Mouse (Mus musculus): ENCODE data around the gene Acot13. TPM values are rescaled to one million over a fixed set of nuclear protein-coding genes. Genes with fewer than 3 reads are reported as not detected.
"Not testable (repeated sequence)": the region's sequence is repeated elsewhere in the genome, so short reads cannot be mapped to it uniquely, and the experiment has no call there.

Acot13 gene
- total RNA-seq, 2 experiments from 2014 or later, result 49.6 to 58.0 TPM

GRCm38 (mm10) chr13:24791349-24791748, 40.0 kb downstream of the Acot13 start:
- no peak for DNase-seq (ENCODE audit: low spot score in 2 of 2)

GRCm38 (mm10) chr13:24787477-24787876, 43.9 kb downstream of the Acot13 start:
- no peak for DNase-seq (ENCODE audit: low spot score in 2 of 2)

GRCm38 (mm10) chr13:24786014-24786490, 45.3 kb downstream of the Acot13 start:
- no peak for DNase-seq (ENCODE audit: low spot score in 2 of 2)

GRCm38 (mm10) chr13:24781916-24782315, 49.4 kb downstream of the Acot13 start:
- no peak for DNase-seq (ENCODE audit: low spot score in 2 of 2)

- no peak for DNase-seq (ENCODE audit: low spot score in 2 of 2)
Measured at GRCm38 (mm10) chr13:24778706-24779380, 52.5 kb downstream of the Acot13 start.

GRCm38 (mm10) chr13:24778026-24778425, 53.3 kb downstream of the Acot13 start:
- DNase-seq (ENCODE audit: low spot score in 2 of 2), result no peak

GRCm38 (mm10) chr13:24776146-24776844, 55.0 kb downstream of the Acot13 start:
- DNase-seq (ENCODE audit: low spot score in 2 of 2), result no peak

GRCm38 (mm10) chr13:24771482-24771881, 59.9 kb downstream of the Acot13 start:
- DNase-seq (ENCODE audit: low spot score in 2 of 2), result not testable (repeated sequence)

Other genes starting within 250 kb of the Acot13 start
- gene Ripor2, start 249.4 kb downstream of the Acot13 start, total RNA-seq (2021), result 1 to 10 TPM; 9.1 to 9.7 TPM
- not detected for gene Armh2, start 90.3 kb downstream of the Acot13 start, total RNA-seq (2021)
- gene Gmnn, start 69.6 kb downstream of the Acot13 start, total RNA-seq (2021), result 10 to 100 TPM; 29.1 to 31.7 TPM
- gene BC005537, start 29.9 kb downstream of the Acot13 start, total RNA-seq (2021), result 100 to 1,000 TPM; 169 to 181 TPM
- 10 to 100 TPM; 39.4 to 40.7 TPM for gene Tdp2, start 139 bp upstream of the Acot13 start, total RNA-seq (2021)
- 1 to 10 TPM; 1.0 to 1.6 TPM for gene D130043K22Rik, start 13.6 kb upstream of the Acot13 start, total RNA-seq (2021)
- gene Aldh5a1, start 106.1 kb upstream of the Acot13 start, total RNA-seq (2021), result 10 to 100 TPM; 20.3 to 22.0 TPM
- 10 to 100 TPM in 1 of 2 experiments, 1 to 10 TPM in 1; 2.9 to 13.4 TPM for gene Gpld1, start 111.6 kb upstream of the Acot13 start, total RNA-seq (2021)
- 10 to 100 TPM; 57.5 to 74.4 TPM for gene Mrs2, start 188.8 kb upstream of the Acot13 start, total RNA-seq (2021)
- 10 to 100 TPM in 1 of 2 experiments, under 1 TPM in 1; 0.79 to 20.8 TPM for gene Dcdc2a, start 224.5 kb upstream of the Acot13 start, total RNA-seq (2021)

All from adrenal gland, postnatal 4 days (tissue).